Mouse (Mus musculus) CH12.LX (cell line): ENCODE data around the gene Lsm5.

ENCODE experiments used
- CTCF ChIP-seq, 2 experiments: IDR thresholded peaks in 1 of 2; conservative IDR thresholded peaks in 1 of 2; 2 replicates each; pipeline ENCODE4 v1.5.1; 2011 to 2012; ENCODE audit warnings: low read depth in 2 of 2, low read length in 2 of 2, improper control_type of control experiment in 1 of 2, inconsistent platforms in 1 of 2, mild to moderate bottlenecking in 1 of 2, moderate library complexity in 1 of 2
- EP300 ChIP-seq: IDR thresholded peaks from 2 replicates; pipeline ENCODE4 v1.6.1; 2011; ENCODE audit warnings: low read length, improper control_type of control experiment
- KAT2A ChIP-seq: IDR thresholded peaks from 2 replicates; pipeline ENCODE4 v1.6.1; 2012; ENCODE audit warnings: low read length, improper control_type of control experiment, inconsistent platforms; ENCODE audit not compliant: insufficient replicate concordance
- MYC ChIP-seq: IDR thresholded peaks from 2 replicates; pipeline ENCODE4 v1.6.1; 2011; ENCODE audit warnings: low read depth, mild to moderate bottlenecking, improper control_type of control experiment, low read length
- POLR2A ChIP-seq: IDR thresholded peaks from 2 replicates; pipeline ENCODE4 v1.6.1; 2011; ENCODE audit warnings: low read depth, mild to moderate bottlenecking, improper control_type of control experiment, low read length
- ZC3H11A ChIP-seq: IDR thresholded peaks from 2 replicates; pipeline ENCODE4 v1.6.1; 2012; ENCODE audit warnings: low read depth, mild to moderate bottlenecking, inconsistent platforms, low read length, improper control_type of control experiment

DNA sequence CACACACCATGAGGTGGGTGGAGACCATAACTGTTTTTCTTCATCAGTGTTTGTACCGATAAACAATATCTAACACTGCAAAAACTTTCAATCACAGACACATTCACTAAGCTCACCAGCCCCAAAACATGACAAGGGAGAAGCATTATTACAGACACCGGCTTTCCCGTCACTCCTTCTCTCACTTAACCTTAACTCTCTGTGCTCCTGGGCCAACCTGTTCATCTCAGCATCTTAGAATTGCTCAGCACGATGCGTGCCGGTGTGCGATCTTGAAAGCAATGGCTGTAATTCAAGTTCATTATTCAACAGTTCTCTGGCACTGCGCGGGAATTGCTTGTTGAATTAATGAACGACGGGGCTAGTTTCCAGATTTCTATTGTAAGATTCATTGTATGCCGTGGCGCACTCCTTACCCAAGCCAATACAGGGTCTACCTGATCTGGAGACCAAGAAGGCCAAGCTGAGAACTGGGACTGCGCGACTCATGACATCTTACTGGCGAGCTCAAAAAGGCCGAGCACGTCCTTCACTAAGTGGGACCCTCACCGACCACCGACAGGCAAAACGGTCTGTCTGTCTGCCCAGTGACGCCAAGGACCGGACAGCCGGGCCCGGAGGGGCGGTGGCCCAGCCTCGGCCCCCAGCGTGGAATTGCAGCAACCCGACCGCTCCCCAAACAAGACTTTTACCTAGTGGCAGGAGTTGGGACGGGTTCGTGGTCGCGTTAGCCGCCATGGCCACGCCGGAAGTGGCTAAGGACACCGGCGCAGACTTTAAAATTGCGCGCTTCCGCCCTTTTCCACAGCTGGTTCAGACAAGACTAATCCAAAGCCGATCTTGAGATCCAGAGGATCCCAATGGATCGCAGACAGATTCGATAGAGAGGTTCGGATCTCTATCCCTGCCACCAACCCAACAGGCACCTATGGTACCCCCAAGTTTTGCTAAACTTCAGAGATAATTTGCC is at the start of gene Lsm5:
- TF ChIP-seq POLR2A (peak; percentile 86), EP300 (no peak), CTCF (conservative IDR thresholded peaks at IDR 0.05 in 1 of 2, IDR thresholded peaks at IDR 0.05 in 1 of 2; ENCODE audit: low read depth in 2 of 2, low read length in 2 of 2) (no peak), MYC (no peak), KAT2A (peak; percentile 75; the same call in 1 of the 2 replicates), ZC3H11A (no peak)
